19 mouse cellular contexts compared by ENCODE assay signal in the genomic region with DNA sequence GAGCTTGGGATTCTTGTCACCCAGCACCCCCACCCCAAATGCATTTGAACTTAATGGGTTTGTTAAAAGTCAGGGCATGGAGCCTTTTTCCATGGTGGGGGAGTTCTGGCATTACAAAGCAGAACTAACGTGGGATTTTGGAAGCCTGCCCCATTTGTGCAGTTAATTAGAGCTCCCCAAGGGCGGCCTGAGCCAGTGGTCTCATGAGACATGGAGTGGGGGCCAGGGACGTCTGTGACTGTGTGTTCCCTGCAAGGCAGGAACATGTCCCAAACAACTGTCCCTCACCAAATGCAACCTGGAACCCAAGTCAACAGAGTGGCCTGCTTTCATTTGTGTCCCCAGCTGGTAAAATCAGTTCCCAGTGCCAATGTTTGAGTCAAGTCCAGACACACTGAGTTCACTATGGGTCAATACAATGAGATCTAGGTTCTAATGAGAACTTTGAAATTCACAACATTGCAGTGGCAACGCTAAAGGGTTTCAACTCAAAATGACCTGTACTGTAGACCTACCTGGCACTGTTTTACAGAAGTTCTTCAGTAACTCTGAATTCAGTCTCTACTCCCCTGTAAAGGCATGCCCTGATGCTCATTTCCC.
DNase-seq lines count a peak whose midpoint lies in the region; ATAC-seq and TF ChIP-seq lines count a peak whose summit lies in the region.
"Had no signal": no experiment of that assay in that cellular context is flagged by ENCODE, and none has a peak within 500 bp of the region (broad histone marks: within the 10 kb centered on the region; RNA-seq: fewer than 3 reads in every experiment).

No protein-coding gene starts in this region.

- TF ChIP-seq CTCF in liver, postnatal 0 days (IDR thresholded peaks at IDR 0.05; ENCODE audit: low read depth) = no peak

- DNase-seq in hindbrain, embryonic 10.5 days (ENCODE audit: low spot score) = no peak
- no peak for DNase-seq in liver, postnatal 0 days
- DNase-seq in liver, embryonic 11.5 days (ENCODE audit: low spot score) = no peak
- DNase-seq in embryonic facial prominence, embryonic 14.5 days (ENCODE audit: low spot score) = peak; percentile 27
- DNase-seq in adrenal gland, postnatal 36 days = no peak
- DNase-seq: adrenal gland, adult 2 months; adrenal gland, postnatal 25 days; cerebellum, adult 11 months; cerebellum, adult 9-10 months; cerebellum, postnatal 36 days; gastrocnemius, adult 2 months; gastrocnemius, postnatal 25 days; heart, postnatal 10 days had no signal

- H3K4me1 ChIP-seq in hindbrain, embryonic 16.5 days (ENCODE audit: control insufficient read depth, insufficient read depth, low read depth, low read length) = no peaks in the 10 kb centered on the region
- H3K4me1 ChIP-seq in hindbrain, embryonic 10.5 days (replicated peaks) = 0 out of 2 replicates have a peak, but pooled peaks cover 10% of the 10 kb centered on the region
- H3K4me1 ChIP-seq in liver, postnatal 0 days (ENCODE audit: insufficient read depth) = no peaks in the 10 kb centered on the region
- no peaks in the 10 kb centered on the region for H3K4me1 ChIP-seq in liver, embryonic 11.5 days (replicated peaks; ENCODE audit: control insufficient read depth, insufficient read depth, low read length)
- H3K4me1 ChIP-seq in embryonic facial prominence, embryonic 14.5 days (ENCODE audit: control insufficient read depth, insufficient read depth, low read length) = peaks cover 6% of the 10 kb centered on the region; the same call in 1 of the 2 replicates
- H3K4me1 ChIP-seq: intestine, embryonic 15.5 days had no signal

- no peak for TF ChIP-seq EP300 in liver, postnatal 0 days (IDR thresholded peaks at IDR 0.05; ENCODE audit: low read depth)

- H3K36me3 ChIP-seq in hindbrain, embryonic 16.5 days (ENCODE audit: control insufficient read depth, insufficient read depth, low read length) = no peaks in the 10 kb centered on the region
- no peaks in the 10 kb centered on the region for H3K36me3 ChIP-seq in hindbrain, embryonic 10.5 days
- H3K36me3 ChIP-seq in liver, postnatal 0 days (replicated peaks; ENCODE audit: insufficient read depth, low read length) = no peaks in the 10 kb centered on the region
- no peaks in the 10 kb centered on the region for H3K36me3 ChIP-seq in liver, embryonic 11.5 days (ENCODE audit: control insufficient read depth, insufficient read depth, low read length)
- no peaks in the 10 kb centered on the region for H3K36me3 ChIP-seq in embryonic facial prominence, embryonic 14.5 days (ENCODE audit: control insufficient read depth, insufficient read depth, low read length)
- H3K36me3 ChIP-seq: embryonic facial prominence, embryonic 15.5 days; forebrain, embryonic 10.5 days; intestine, embryonic 15.5 days had no signal

- no peaks in the 10 kb centered on the region for H3K9me3 ChIP-seq in hindbrain, embryonic 16.5 days (ENCODE audit: control insufficient read depth, low read length)
- no peaks in the 10 kb centered on the region for H3K9me3 ChIP-seq in hindbrain, embryonic 10.5 days
- no peaks in the 10 kb centered on the region for H3K9me3 ChIP-seq in liver, postnatal 0 days (ENCODE audit: low read length)
- no peaks in the 10 kb centered on the region for H3K9me3 ChIP-seq in liver, embryonic 11.5 days (ENCODE audit: control insufficient read depth, low read length)
- H3K9me3 ChIP-seq in embryonic facial prominence, embryonic 14.5 days (ENCODE audit: control insufficient read depth, low read length) = no peaks in the 10 kb centered on the region
- H3K9me3 ChIP-seq: embryonic facial prominence, embryonic 15.5 days; forebrain, embryonic 10.5 days; intestine, embryonic 15.5 days had no signal

- 38% methylated on average over 4 of the region's 4 CpGs for WGBS in hindbrain, embryonic 16.5 days
- WGBS in hindbrain, embryonic 10.5 days = 65% methylated on average over 4 of the region's 4 CpGs
- WGBS in liver, postnatal 0 days (ENCODE audit: insufficient replicate concordance) = 68% methylated on average over 4 of the region's 4 CpGs
- WGBS in liver, embryonic 11.5 days = 72% methylated on average over 4 of the region's 4 CpGs
- WGBS in embryonic facial prominence, embryonic 14.5 days = 55% methylated on average over 4 of the region's 4 CpGs

- no peak overlapping the region for H3K4me2 ChIP-seq in hindbrain, embryonic 16.5 days (ENCODE audit: low read length)
- no peak overlapping the region for H3K4me2 ChIP-seq in liver, postnatal 0 days (ENCODE audit: low read depth, low read length)
- H3K4me2 ChIP-seq in liver, embryonic 11.5 days = no peak overlapping the region
- no peak overlapping the region for H3K4me2 ChIP-seq in embryonic facial prominence, embryonic 14.5 days (ENCODE audit: low read depth, low read length)
- H3K4me2 ChIP-seq: embryonic facial prominence, embryonic 15.5 days; intestine, embryonic 15.5 days had no signal

- ATAC-seq in hindbrain, embryonic 16.5 days = peak; percentile 67
- ATAC-seq in liver, postnatal 0 days = peak; percentile 38; the same call in 1 of the 2 replicates
- no peak for ATAC-seq in liver, embryonic 11.5 days (replicated peaks; ENCODE audit: low FRiP score)
- no peak for ATAC-seq in embryonic facial prominence, embryonic 14.5 days (ENCODE audit: low read depth)
- ATAC-seq: forebrain, embryonic 14.5 days; intestine, embryonic 15.5 days had no signal

- H3K9ac ChIP-seq in hindbrain, embryonic 16.5 days (ENCODE audit: low read depth, low read length) = no peak overlapping the region
- H3K9ac ChIP-seq in liver, postnatal 0 days (replicated peaks) = no peak overlapping the region
- H3K9ac ChIP-seq in liver, embryonic 11.5 days (ENCODE audit: low read depth, low read length) = no peak overlapping the region
- H3K9ac ChIP-seq in embryonic facial prominence, embryonic 14.5 days (ENCODE audit: low read depth, low read length) = no peak overlapping the region
- H3K9ac ChIP-seq: embryonic facial prominence, embryonic 15.5 days; intestine, embryonic 15.5 days had no signal

- H3K27me3 ChIP-seq in hindbrain, embryonic 16.5 days (replicated peaks; ENCODE audit: control insufficient read depth, insufficient read depth, low read length) = no peaks in the 10 kb centered on the region
- no peaks in the 10 kb centered on the region for H3K27me3 ChIP-seq in hindbrain, embryonic 10.5 days (ENCODE audit: insufficient read depth, poor library complexity, severe bottlenecking)
- no peaks in the 10 kb centered on the region for H3K27me3 ChIP-seq in liver, postnatal 0 days (ENCODE audit: insufficient read depth, low read length)
- no peaks in the 10 kb centered on the region for H3K27me3 ChIP-seq in liver, embryonic 11.5 days (replicated peaks; ENCODE audit: control insufficient read depth, insufficient read depth, low read length)
- H3K27me3 ChIP-seq in embryonic facial prominence, embryonic 14.5 days (replicated peaks; ENCODE audit: control insufficient read depth, insufficient read depth, low read length) = no peaks in the 10 kb centered on the region
- H3K27me3 ChIP-seq: intestine, embryonic 15.5 days had no signal

- H3K27ac ChIP-seq in hindbrain, embryonic 16.5 days (ENCODE audit: low read depth, low read length) = no peak overlapping the region
- H3K27ac ChIP-seq in hindbrain, embryonic 10.5 days = no peak overlapping the region
- H3K27ac ChIP-seq in liver, postnatal 0 days (ENCODE audit: low read depth) = no peak overlapping the region
- no peak overlapping the region for H3K27ac ChIP-seq in liver, embryonic 11.5 days (ENCODE audit: low read depth, low read length)
- H3K27ac ChIP-seq in embryonic facial prominence, embryonic 14.5 days (replicated peaks; ENCODE audit: low read depth, low read length) = no peak overlapping the region
- H3K27ac ChIP-seq: embryonic facial prominence, embryonic 15.5 days; forebrain, embryonic 10.5 days; gastrocnemius, adult 2 months; intestine, embryonic 15.5 days had no signal

- no peak overlapping the region for H3K4me3 ChIP-seq in hindbrain, embryonic 16.5 days (ENCODE audit: low read length)
- H3K4me3 ChIP-seq in hindbrain, embryonic 10.5 days = no peak overlapping the region
- H3K4me3 ChIP-seq in liver, postnatal 0 days (ENCODE audit: low read depth, low read length) = no peak overlapping the region
- H3K4me3 ChIP-seq in liver, embryonic 11.5 days (ENCODE audit: low read depth, low read length) = no peak overlapping the region
- no peak overlapping the region for H3K4me3 ChIP-seq in embryonic facial prominence, embryonic 14.5 days (ENCODE audit: low read depth, low read length)
- H3K4me3 ChIP-seq: embryonic facial prominence, embryonic 15.5 days; erythroblast, embryonic 14.5 days; forebrain, embryonic 10.5 days; gastrocnemius, adult 2 months; intestine, embryonic 15.5 days had no signal

Comparison
In these comparisons a context has a peak if more than half of its experiments do, and no peak if none do; other contexts are left out.
1. ATAC-seq: peak in hindbrain, embryonic 16.5 days (single experiment) and liver, postnatal 0 days (single experiment); none in liver, embryonic 11.5 days (single experiment) and embryonic facial prominence, embryonic 14.5 days (single experiment).